Mouse (Mus musculus) liver, embryonic 15.5 days (tissue): ENCODE measurements around the gene Akirin1. TPM values are rescaled to one million over a fixed set of nuclear protein-coding genes. Genes with fewer than 3 reads are reported as not detected.

Experiments
- ATAC-seq: fragments of 200-750 bp; cut with Nextera tagmentation; 2 replicates; pipeline ENCODE4 v1.8.0; 2017; ENCODE audit warnings: moderate number of reproducible peaks, mild to moderate bottlenecking, moderate library complexity; ENCODE audit not compliant: insufficient read depth
- H3K27ac ChIP-seq: fragments of 300-500 bp; sonication (generic); replicated peaks from 2 replicates; pipeline ENCODE4 v1.5.1; 2015; ENCODE audit warnings: mild to moderate bottlenecking, inconsistent platforms
- H3K27me3 ChIP-seq: fragments of 300-500 bp; sonication (generic); 2 replicates; pipeline ENCODE4 v1.6.1; 2015; ENCODE audit warnings: mild to moderate bottlenecking, inconsistent platforms
- H3K36me3 ChIP-seq: fragments of 300-500 bp; sonication (generic); replicated peaks from 2 replicates; pipeline ENCODE4 v1.6.1; 2015; ENCODE audit warnings: moderate library complexity, mild to moderate bottlenecking, inconsistent platforms
- H3K4me1 ChIP-seq: fragments of 300-500 bp; sonication (generic); replicated peaks from 2 replicates; pipeline ENCODE4 v1.6.1; 2015; ENCODE audit warnings: inconsistent platforms
- H3K4me2 ChIP-seq: fragments of 300-500 bp; sonication (generic); 2 replicates; pipeline ENCODE4 v1.6.1; 2015; ENCODE audit warnings: moderate library complexity, mild to moderate bottlenecking, inconsistent platforms
- H3K4me3 ChIP-seq: fragments of 300-500 bp; sonication (generic); replicated peaks from 2 replicates; pipeline ENCODE4 v1.5.1; 2015; ENCODE audit warnings: mild to moderate bottlenecking, inconsistent platforms
- H3K9ac ChIP-seq: fragments of 300-500 bp; sonication (generic); 2 replicates; pipeline ENCODE4 v1.6.1; 2015; ENCODE audit warnings: moderate library complexity, mild to moderate bottlenecking, inconsistent platforms
- H3K9me3 ChIP-seq: fragments of 300-500 bp; sonication (generic); replicated peaks from 2 replicates; pipeline ENCODE4 v1.6.1; 2016; ENCODE audit warnings: inconsistent platforms
- WGBS: fragments of 180-500 bp; shearing (Covaris S2); methylation state at CpG from one replicate; pipeline ENCODE4 v1.1.7; 2015; ENCODE audit warnings: mixed read lengths; ENCODE audit not compliant: insufficient replicate concordance; 5-methylcytosine and 5-hydroxymethylcytosine counted together
- polyA plus RNA-seq: library from polyadenylated mRNA; unstranded; fragments of >200 nt; fragmentation: Nextera tagmentation; extraction: Ambion mirVana; gene quantifications from 2 replicates; pipeline ENCODE4 v1.2.1, GENCODE M21; 2015

Gene Akirin1
- polyA plus RNA-seq, 1 experiment from 2014 or later, result 23.6 TPM

DNA sequence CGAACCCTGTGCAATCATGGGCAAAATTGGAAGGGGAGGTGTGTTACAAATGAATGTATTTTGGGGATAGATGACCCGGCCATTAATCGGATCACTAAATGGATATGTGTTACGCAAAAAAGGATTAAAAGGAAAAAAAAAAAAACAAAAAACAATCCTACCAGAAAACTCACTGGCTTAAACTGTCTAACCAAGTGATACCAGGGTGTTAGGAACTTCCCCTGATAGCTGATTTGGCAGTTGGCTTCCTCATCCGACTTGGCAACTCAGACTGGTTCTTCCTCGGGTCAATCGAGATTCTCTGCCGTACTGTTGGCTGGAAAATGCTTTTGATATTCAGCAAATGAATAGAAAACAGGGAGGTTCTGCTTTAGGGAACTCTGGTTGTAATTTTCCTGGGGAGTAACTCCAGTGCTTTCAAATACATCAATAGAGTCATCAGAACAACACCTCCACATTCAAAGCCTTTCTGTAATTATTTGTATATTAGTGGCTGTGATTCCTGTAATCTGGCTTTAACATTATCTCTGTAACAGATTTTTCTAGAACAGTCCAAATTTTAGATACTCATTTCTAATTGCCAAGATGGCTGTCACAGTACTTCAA, 665 bp upstream of the Akirin1 start:
- 0 out of 2 replicates have a peak overlapping the region, but pooled peaks have one; percentile 33 for H3K27ac ChIP-seq
- H3K9me3 ChIP-seq, result no peaks in the 10 kb centered on the region
- H3K4me2 ChIP-seq, result peak overlapping the region; percentile 95
- no peaks in the 10 kb centered on the region for H3K36me3 ChIP-seq
- H3K4me1 ChIP-seq, result peaks cover 36% of the 10 kb centered on the region
- no peak for ATAC-seq
- peak overlapping the region; percentile 98 for H3K4me3 ChIP-seq
- peaks cover 10% of the 10 kb centered on the region for H3K27me3 ChIP-seq
- peak overlapping the region; percentile 93 for H3K9ac ChIP-seq
- 1% methylated on average over 8 of the region's 8 CpGs for WGBS

DNA sequence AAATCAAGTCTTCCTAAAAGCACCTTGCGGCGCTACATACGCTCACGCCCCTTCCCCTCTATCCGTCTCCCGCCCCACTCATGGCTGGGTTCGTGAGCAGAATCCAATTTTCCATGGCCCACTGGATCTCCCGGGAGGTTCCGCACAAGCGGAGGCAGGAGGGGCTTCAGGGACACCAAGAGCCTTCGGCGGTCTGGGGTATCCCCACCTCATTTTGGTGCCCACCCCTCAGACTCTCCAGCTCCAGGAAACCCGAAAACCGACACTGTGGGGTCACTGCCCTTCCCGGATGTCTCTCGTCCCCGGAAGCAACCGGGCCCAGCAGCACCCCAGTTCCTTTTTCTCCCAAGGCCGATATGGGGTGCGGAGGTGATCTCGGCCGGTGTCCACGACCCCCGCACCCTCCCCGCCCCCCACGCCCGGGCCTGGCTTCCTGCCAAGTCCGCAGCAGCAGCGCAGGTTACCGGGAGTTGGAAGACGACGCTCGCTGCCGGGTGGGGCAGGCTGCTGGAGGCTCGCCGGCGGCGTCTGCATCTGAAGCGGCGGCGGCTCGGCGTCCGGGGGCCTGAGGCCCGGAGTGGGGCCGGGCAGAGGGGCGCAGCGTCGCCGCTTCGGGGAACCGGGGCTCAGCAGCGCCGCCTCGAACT, 538 bp downstream of the Akirin1 start:
- H3K4me1 ChIP-seq, result peaks cover 41% of the 10 kb centered on the region
- H3K4me3 ChIP-seq, result peak overlapping the region; percentile 98
- peak overlapping the region; percentile 93 for H3K9ac ChIP-seq
- peaks cover 10% of the 10 kb centered on the region for H3K27me3 ChIP-seq
- WGBS, result under 1% methylated on average over 55 of the region's 55 CpGs
- H3K9me3 ChIP-seq, result no peaks in the 10 kb centered on the region
- peak overlapping the region; percentile 95 for H3K4me2 ChIP-seq
- H3K36me3 ChIP-seq, result no peaks in the 10 kb centered on the region
- peak overlapping the region; percentile 89 for H3K27ac ChIP-seq
- ATAC-seq, result peak; percentile 80

DNA sequence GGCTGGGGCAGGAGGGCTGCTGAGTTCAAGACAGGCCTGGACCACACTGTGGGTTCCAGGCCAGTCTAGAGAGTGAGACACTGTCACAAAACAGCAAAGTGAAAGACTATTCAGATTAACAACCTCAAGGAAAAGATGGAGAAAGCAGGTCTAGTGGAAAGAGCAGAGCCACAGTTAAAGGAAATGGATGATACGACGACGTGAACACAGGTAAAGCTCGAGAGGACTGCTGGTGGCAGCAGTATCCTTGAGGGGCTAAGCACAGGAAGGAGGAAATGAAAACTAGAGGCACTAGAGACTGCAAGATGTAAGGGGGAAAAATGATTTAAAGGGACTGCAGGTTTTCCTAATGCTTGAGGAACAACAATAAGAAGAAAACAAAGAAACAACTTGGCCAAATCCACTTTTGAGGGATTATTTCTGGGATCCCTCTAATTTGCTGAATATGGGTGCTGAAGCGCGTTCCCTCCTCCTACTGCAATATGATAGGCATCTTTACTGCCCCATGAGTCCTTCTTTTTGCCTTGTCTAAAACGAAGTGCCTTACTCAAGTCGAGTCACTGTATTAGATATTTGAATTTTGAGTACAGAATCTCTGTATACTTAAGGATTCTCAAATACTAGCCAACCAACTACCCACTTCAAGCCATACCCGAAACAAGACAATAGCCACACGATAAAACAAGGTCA, 1.3 kb downstream of the Akirin1 start:
- 3% methylated on average over 10 of the region's 10 CpGs for WGBS
- Histone ChIP-seq H3K36me3 (no peaks in the 10 kb centered on the region), H3K4me3 (peak overlapping the region; percentile 98), H3K27me3 (peaks cover 10% of the 10 kb centered on the region), H3K9me3 (no peaks in the 10 kb centered on the region), H3K9ac (peak overlapping the region; percentile 93), H3K27ac (peak overlapping the region; percentile 89), H3K4me2 (peak overlapping the region; percentile 95), H3K4me1 (peaks cover 41% of the 10 kb centered on the region)
- no peak for ATAC-seq

DNA sequence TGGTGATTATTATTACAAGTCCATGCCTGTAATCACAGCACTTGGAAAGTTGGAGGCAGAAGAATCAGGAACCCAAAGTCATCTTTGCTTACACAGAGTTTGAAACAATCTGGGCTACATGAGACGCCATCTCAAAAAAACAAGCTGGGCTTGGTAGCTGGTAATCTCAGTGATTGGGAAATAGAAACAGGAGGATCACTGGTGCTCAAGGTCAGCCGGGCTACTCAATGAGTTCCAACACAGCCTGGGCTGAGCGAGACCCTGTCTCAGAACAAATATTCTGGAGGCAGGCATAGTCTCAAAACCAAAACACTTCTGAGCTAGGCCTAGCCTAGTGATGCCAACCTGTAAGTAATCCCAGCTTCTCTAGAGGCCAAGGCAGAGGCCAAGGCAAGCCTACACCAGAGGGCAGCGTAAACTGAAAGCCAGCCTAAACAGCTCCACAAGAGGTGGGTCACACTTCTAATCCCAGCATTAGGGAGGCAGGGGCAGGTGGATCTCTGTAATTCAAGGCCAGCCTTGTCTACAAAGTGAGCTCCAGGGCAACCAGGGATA, 4.8 kb downstream of the Akirin1 start:
- WGBS, result 87% methylated on average over 4 of the region's 4 CpGs
- no peak for ATAC-seq
- H3K27ac ChIP-seq, result no peak overlapping the region

DNA sequence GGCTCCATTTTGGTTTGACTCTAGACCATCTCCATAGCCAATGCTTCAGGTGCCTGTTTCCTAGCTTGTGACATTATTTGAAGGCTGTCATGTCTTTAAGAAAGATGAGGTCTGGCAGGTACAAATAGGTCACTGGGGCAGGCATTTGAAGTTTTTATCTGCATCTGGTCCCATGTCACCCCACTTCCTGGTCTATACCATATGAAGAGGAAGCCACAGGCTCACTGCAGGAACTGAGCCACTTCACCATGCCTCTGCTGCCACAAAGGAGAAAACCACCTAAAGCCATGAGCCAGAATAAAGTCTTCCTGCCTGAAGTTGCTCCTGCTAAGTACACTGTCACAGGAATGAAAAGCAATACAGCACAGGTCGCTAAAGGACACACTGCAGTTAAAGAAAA, 7.3 kb downstream of the Akirin1 start:
- Histone ChIP-seq H3K36me3 (peaks cover 47% of the 10 kb centered on the region), H3K9ac (no peak overlapping the region), H3K4me3 (no peak overlapping the region), H3K4me1 (peaks cover 23% of the 10 kb centered on the region; the same call in 1 of the 2 replicates), H3K27me3 (no peaks in the 10 kb centered on the region), H3K9me3 (no peaks in the 10 kb centered on the region), H3K27ac (no peak overlapping the region), H3K4me2 (no peak overlapping the region)
- 34% methylated on average over 1 of the region's 1 CpGs for WGBS
- no peak for ATAC-seq

More for the DNA sequence above, 4.8 kb downstream of the Akirin1 start:
- no peak overlapping the region for H3K9ac ChIP-seq
- peaks cover 41% of the 10 kb centered on the region for H3K4me1 ChIP-seq
- no peak overlapping the region for H3K4me3 ChIP-seq
- H3K36me3 ChIP-seq, result peaks cover 25% of the 10 kb centered on the region
- H3K9me3 ChIP-seq, result no peaks in the 10 kb centered on the region
- H3K27me3 ChIP-seq, result no peaks in the 10 kb centered on the region; the same call in 1 of the 2 replicates
- no peak overlapping the region for H3K4me2 ChIP-seq

DNA sequence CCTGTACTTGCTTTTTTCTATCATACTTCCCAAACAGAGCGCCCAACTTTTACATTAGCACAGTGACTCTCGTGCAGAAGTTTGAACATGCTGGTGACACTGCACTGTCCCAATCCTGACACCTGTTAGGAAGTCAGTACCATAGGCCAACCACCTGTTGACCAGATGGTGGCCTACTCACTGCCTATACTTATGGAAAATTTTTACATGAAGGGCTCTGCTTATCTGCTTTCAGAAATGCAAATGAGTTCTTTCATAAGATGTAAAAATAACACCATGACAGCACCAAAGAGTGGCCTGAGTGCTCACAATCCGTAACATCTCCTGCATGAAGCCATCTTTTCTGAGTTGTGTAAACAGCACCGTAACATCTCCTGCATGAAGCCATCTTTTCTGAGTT, 11.4 kb downstream of the Akirin1 start:
- Histone ChIP-seq H3K4me1 (0 out of 2 replicates have a peak, but pooled peaks cover 6% of the 10 kb centered on the region), H3K27ac (no peak overlapping the region), H3K36me3 (peaks cover 73% of the 10 kb centered on the region), H3K4me3 (no peak overlapping the region), H3K27me3 (no peaks in the 10 kb centered on the region), H3K9me3 (no peaks in the 10 kb centered on the region), H3K9ac (no peak overlapping the region), H3K4me2 (no peak overlapping the region)
- WGBS, result 89% methylated on average over 4 of the region's 4 CpGs
- no peak for ATAC-seq

DNA sequence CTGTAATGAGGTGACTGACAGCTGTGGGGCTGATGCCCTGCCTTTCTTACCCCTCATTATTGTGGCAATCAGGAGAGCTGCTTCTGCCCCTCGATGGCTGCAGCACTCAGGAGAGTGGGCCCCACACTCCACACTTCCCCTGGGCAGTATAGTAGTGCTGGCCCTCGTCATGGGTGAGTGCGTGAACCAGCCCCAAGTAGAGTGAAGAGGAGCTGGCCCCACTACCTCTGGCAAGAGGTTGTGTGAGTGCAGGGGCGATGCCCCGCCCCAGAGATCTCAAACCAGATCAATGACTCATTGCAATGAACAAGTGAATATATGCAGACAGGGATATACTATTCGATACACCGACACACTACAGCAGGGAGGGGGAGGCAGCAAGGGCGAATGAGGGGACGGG, 16.6 kb downstream of the Akirin1 start:
- peak; percentile 25; the same call in 1 of the 2 replicates for ATAC-seq
- H3K9me3 ChIP-seq, result no peaks in the 10 kb centered on the region

DNA sequence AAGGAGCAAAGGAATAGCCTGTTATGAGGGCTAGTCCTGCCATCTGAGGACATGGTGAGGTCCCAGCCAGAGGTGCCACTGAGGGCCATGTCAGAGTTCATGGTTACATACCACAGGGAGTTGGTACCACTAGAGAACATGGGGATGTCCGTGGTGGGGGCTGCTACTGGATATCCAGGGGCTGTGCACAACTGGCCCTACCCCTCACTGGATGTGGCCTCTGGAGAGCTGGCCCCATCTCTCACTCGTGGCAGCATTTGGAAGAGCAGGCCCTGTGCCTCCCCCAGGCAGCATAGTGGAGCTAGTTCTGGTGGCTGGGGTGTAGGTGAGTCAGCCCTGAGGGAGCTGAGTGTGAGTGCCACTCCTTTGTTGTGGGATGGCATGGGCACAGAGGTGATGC, 17.2 kb downstream of the Akirin1 start:
- no peak for ATAC-seq
- no peak overlapping the region for H3K9ac ChIP-seq
- H3K4me1 ChIP-seq, result no peaks in the 10 kb centered on the region
- H3K4me2 ChIP-seq, result no peak overlapping the region
- H3K9me3 ChIP-seq, result no peaks in the 10 kb centered on the region
- H3K27me3 ChIP-seq, result no peaks in the 10 kb centered on the region
- H3K36me3 ChIP-seq, result peaks cover 34% of the 10 kb centered on the region
- no peak overlapping the region for H3K4me3 ChIP-seq
- no peak overlapping the region for H3K27ac ChIP-seq
- WGBS, result 54% methylated on average over 2 of the region's 2 CpGs

More for the DNA sequence above, 16.6 kb downstream of the Akirin1 start:
- Histone ChIP-seq H3K36me3 (peaks cover 41% of the 10 kb centered on the region), H3K27ac (no peak overlapping the region), H3K27me3 (no peaks in the 10 kb centered on the region), H3K4me3 (no peak overlapping the region), H3K4me2 (no peak overlapping the region), H3K9ac (no peak overlapping the region), H3K4me1 (no peaks in the 10 kb centered on the region)
- 79% methylated on average over 9 of the region's 9 CpGs for WGBS

DNA sequence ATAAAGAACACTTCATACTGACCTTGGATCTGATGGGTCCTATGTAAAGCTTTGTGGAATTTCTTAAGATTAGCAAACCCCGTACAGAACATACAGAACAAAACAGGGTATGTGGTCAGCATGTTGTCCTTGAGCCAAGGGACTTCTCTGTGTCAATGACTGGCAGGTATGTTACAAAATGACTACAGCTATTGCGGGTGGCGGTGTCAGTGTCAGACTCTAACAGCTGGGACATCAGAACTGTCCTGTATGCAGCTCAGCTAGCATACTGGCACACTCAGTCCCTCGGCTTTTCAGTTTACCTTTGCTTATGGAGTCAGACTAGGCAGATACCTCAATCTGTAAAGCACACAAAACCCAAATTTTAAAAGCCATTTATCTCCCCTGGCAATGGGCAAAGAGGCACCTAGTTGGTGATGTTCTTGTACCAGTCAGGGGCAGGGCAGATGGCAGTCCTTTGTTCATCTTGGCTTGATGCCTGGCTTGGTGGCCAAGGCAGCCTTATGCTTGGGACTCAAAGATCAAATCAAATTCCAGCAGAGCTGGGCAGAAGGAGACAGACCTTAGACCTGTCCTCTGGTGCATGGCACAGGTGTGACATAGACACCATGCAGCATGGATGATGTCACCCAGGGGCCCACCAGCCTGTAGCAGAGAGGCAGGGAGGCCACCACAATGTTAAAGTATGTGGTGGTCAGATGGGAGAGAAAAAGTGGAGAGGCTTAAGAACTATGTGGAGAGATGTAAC, 17.8 kb downstream of the Akirin1 start:
- no peaks in the 10 kb centered on the region for H3K27me3 ChIP-seq
- H3K4me2 ChIP-seq, result no peak overlapping the region
- H3K9me3 ChIP-seq, result no peaks in the 10 kb centered on the region
- H3K4me1 ChIP-seq, result no peaks in the 10 kb centered on the region
- peaks cover 29% of the 10 kb centered on the region for H3K36me3 ChIP-seq
- no peak for ATAC-seq
- no peak overlapping the region for H3K4me3 ChIP-seq
- no peak overlapping the region for H3K9ac ChIP-seq
- no peak overlapping the region for H3K27ac ChIP-seq
- 81% methylated on average over 4 of the region's 4 CpGs for WGBS

DNA sequence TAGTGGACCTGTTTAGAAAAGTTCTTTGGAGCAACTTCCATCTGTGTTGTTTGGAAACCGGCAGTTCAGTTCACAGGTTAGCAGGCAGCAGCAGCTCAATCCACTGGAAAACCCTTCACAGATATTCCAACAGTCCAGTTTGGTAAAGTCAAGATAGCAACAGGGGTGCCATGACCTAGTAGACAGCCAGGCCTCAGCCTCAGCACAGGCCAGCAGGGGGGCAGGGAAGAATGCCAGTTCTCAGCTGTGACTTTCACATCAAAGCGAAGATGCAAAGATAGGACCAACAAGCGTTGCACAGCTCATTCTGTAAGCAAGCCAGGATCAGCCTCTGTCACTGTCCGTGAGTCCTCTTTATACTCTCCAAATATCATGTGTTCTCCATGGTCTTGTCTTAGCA, 28.4 kb downstream of the Akirin1 start:
- no peak for ATAC-seq
- no peak overlapping the region for H3K4me2 ChIP-seq
- H3K27ac ChIP-seq, result no peak overlapping the region
- H3K36me3 ChIP-seq, result no peaks in the 10 kb centered on the region
- no peaks in the 10 kb centered on the region for H3K9me3 ChIP-seq
- H3K9ac ChIP-seq, result no peak overlapping the region
- peaks cover 15% of the 10 kb centered on the region for H3K4me1 ChIP-seq
- WGBS, result 73% methylated on average over 4 of the region's 4 CpGs
- H3K27me3 ChIP-seq, result no peaks in the 10 kb centered on the region
- no peak overlapping the region for H3K4me3 ChIP-seq
